ENCODE assay signal across 7 mouse cellular contexts in genomic region chr2:64948418-64949169, GRCm38 (mm10).
A peak's percentile ranks its signal among the peaks of the same experiment; 100 is the strongest.
DNase-seq lines count a peak whose midpoint lies in the region; ATAC-seq and TF ChIP-seq lines count a peak whose summit lies in the region.

No protein-coding gene starts in this region.

- no peak for TF ChIP-seq EP300 in CH12.LX (IDR thresholded peaks at IDR 0.05; ENCODE audit: low read length)

- no peak overlapping the region for H3K4me2 ChIP-seq in CH12.LX (ENCODE audit: insufficient read depth, low read depth, poor library complexity, severe bottlenecking)
- H3K4me2 ChIP-seq in forebrain, embryonic 14.5 days (ENCODE audit: low read length): no peak overlapping the region
- H3K4me2 ChIP-seq in kidney, embryonic 15.5 days: no peak overlapping the region

- H3K9me3 ChIP-seq in CH12.LX (replicated peaks; ENCODE audit: low read length): no peaks in the 10 kb centered on the region
- H3K9me3 ChIP-seq in ES-E14 (ENCODE audit: control insufficient read depth, insufficient read depth, low read depth, low read length): no peaks in the 10 kb centered on the region
- no peaks in the 10 kb centered on the region for H3K9me3 ChIP-seq in forebrain, embryonic 14.5 days (replicated peaks; ENCODE audit: control insufficient read depth, low read length)
- no peaks in the 10 kb centered on the region for H3K9me3 ChIP-seq in kidney, embryonic 15.5 days (replicated peaks)

- in situ Hi-C loops in CH12.LX (cut with MboI; ENCODE audit: low pct_ligation_motif_present, low pct_unique_long_range_greater_than_20kb, low sequenced_read_pairs) (no loop called here), ES-E14 (cut with MboI; ENCODE audit: low sequenced_read_pairs in 2 of 2, unreplicated experiment in 2 of 2) (no loop called here)

- no peaks in the 10 kb centered on the region for H3K79me2 ChIP-seq in CH12.LX (replicated peaks; ENCODE audit: control insufficient read depth, extremely low read depth, insufficient read depth, poor library complexity, severe bottlenecking)

- H3K27ac ChIP-seq in CH12.LX (ENCODE audit: insufficient read depth, low read depth): no peak overlapping the region
- no peak overlapping the region for H3K27ac ChIP-seq in ES-E14 (ENCODE audit: insufficient read depth, low read depth, low read length, poor library complexity, severe bottlenecking)
- H3K27ac ChIP-seq in forebrain, embryonic 14.5 days (ENCODE audit: low read depth, low read length): no peak overlapping the region
- no peak overlapping the region for H3K27ac ChIP-seq in kidney, embryonic 15.5 days

- H3K4me1 ChIP-seq in CH12.LX (ENCODE audit: control insufficient read depth in 1 of 2, insufficient read depth in 2 of 2): peaks cover 0 to 4% of the 10 kb centered on the region in 2 experiments; a peak in 1 of 4 replicates
- no peaks in the 10 kb centered on the region for H3K4me1 ChIP-seq in ES-E14 (ENCODE audit: control insufficient read depth in 2 of 2, insufficient read depth in 2 of 2, low read length in 2 of 2, poor library complexity in 1 of 2)
- H3K4me1 ChIP-seq in forebrain, embryonic 14.5 days (ENCODE audit: control insufficient read depth, insufficient read depth, low read length): no peaks in the 10 kb centered on the region
- no peaks in the 10 kb centered on the region for H3K4me1 ChIP-seq in kidney, embryonic 15.5 days

- peak; percentile 51 for DNase-seq in CH12.LX (ENCODE audit: extremely low read depth)
- peak; percentile 29 for DNase-seq in ES-E14 (ENCODE audit: low read depth, low spot score)
- DNase-seq in forebrain, embryonic 14.5 days (ENCODE audit: low spot score): peak; percentile 77
- DNase-seq in lung, adult 18-20 months: peak; percentile 10 to 24
- DNase-seq in retina, embryonic 14.5 days (ENCODE audit: low spot score): peak; percentile 71
- no peak for DNase-seq in thymus, adult 18-20 months

- peak; percentile 88 for ATAC-seq in forebrain, embryonic 14.5 days
- ATAC-seq in kidney, embryonic 15.5 days (replicated peaks; ENCODE audit: low FRiP score): 0 out of 2 replicates have a peak, but pooled peaks have one; percentile 43

- dilution Hi-C loops in CH12.LX (cut with MboI; ENCODE audit: extremely low pct_ligation_motif_present, extremely low pct_unique_long_range_greater_than_20kb, low sequenced_read_pairs): no loop called here

- H3K9ac ChIP-seq in CH12.LX (ENCODE audit: insufficient read depth, low read depth): no peak overlapping the region
- no peak overlapping the region for H3K9ac ChIP-seq in ES-E14 (ENCODE audit: insufficient read depth, low read depth, low read length, poor library complexity, severe bottlenecking)
- no peak overlapping the region for H3K9ac ChIP-seq in forebrain, embryonic 14.5 days (ENCODE audit: low read length)
- no peak overlapping the region for H3K9ac ChIP-seq in kidney, embryonic 15.5 days

- no peaks in the 10 kb centered on the region for H3K27me3 ChIP-seq in CH12.LX (replicated peaks)
- H3K27me3 ChIP-seq in forebrain, embryonic 14.5 days (replicated peaks; ENCODE audit: control insufficient read depth, insufficient read depth, low read length): no peaks in the 10 kb centered on the region
- no peaks in the 10 kb centered on the region for H3K27me3 ChIP-seq in kidney, embryonic 15.5 days

- TF ChIP-seq RAD21 in CH12.LX (IDR thresholded peaks at IDR 0.05; ENCODE audit: low read depth, low read length): peak; percentile 73

- peak; percentile 25 to 78; a peak in 2 of 4 replicates for TF ChIP-seq CTCF in CH12.LX (conservative IDR thresholded peaks at IDR 0.05 in 1 of 2, IDR thresholded peaks at IDR 0.05 in 1 of 2; ENCODE audit: low read depth in 2 of 2, low read length in 2 of 2)

- H3K4me3 ChIP-seq in CH12.LX (replicated peaks in 1 of 3; ENCODE audit: low read depth in 2 of 3, low read length in 2 of 3, poor library complexity in 1 of 3) (no peak overlapping the region), ES-E14 (ENCODE audit: insufficient read depth in 1 of 2, low read depth in 1 of 2, low read length in 2 of 2, poor library complexity in 1 of 2, severe bottlenecking in 1 of 2) (no peak overlapping the region)
- no peak overlapping the region for H3K4me3 ChIP-seq in forebrain, embryonic 14.5 days (ENCODE audit: low read depth, low read length)
- H3K4me3 ChIP-seq in kidney, embryonic 15.5 days (replicated peaks): no peak overlapping the region

- 53% methylated on average over 12 of the region's 12 CpGs for WGBS in forebrain, embryonic 14.5 days
- WGBS in kidney, embryonic 15.5 days: 84% methylated on average over 12 of the region's 12 CpGs

- H3K36me3 ChIP-seq in CH12.LX (replicated peaks in 1 of 2; ENCODE audit: control insufficient read depth in 1 of 2, insufficient read depth in 1 of 2, low read length in 1 of 2) (no peaks in the 10 kb centered on the region), ES-E14 (ENCODE audit: control insufficient read depth, insufficient read depth, low read length, poor library complexity, severe bottlenecking) (no peaks in the 10 kb centered on the region)
- no peaks in the 10 kb centered on the region for H3K36me3 ChIP-seq in forebrain, embryonic 14.5 days (ENCODE audit: control insufficient read depth, insufficient read depth, low read length)
- no peaks in the 10 kb centered on the region for H3K36me3 ChIP-seq in kidney, embryonic 15.5 days

- no peak for TF ChIP-seq POLR2A in CH12.LX (IDR thresholded peaks at IDR 0.05; ENCODE audit: low read depth, low read length)

TF ChIP-seq in CH12.LX, 34 proteins besides CTCF, POLR2A, EP300 and RAD21:
- TF ChIP-seq UBTF (IDR thresholded peaks at IDR 0.05; ENCODE audit: low read depth, low read length): no peak
- no peak for TF ChIP-seq KAT2A (IDR thresholded peaks at IDR 0.05; ENCODE audit: insufficient replicate concordance, low read length)
- TF ChIP-seq CHD2 (IDR thresholded peaks at IDR 0.05; ENCODE audit: low read length): no peak
- TF ChIP-seq SMC3 (IDR thresholded peaks at IDR 0.05; ENCODE audit: low read depth, low read length): peak; percentile 55
- TF ChIP-seq POLR2AphosphoS2 (IDR thresholded peaks at IDR 0.05; ENCODE audit: low read depth, low read length): no peak
- TF ChIP-seq CHD1 (IDR thresholded peaks at IDR 0.05; ENCODE audit: low read depth, low read length): no peak
- TF ChIP-seq JUN (IDR thresholded peaks at IDR 0.05; ENCODE audit: insufficient read depth, low read depth, low read length): no peak

TF ChIP-seq in ES-E14, 5 proteins besides CTCF, POLR2A, EP300 and RAD21:
- no peak for TF ChIP-seq HCFC1 (IDR thresholded peaks at IDR 0.05; ENCODE audit: borderline replicate concordance, insufficient read depth, low read length)

Comparison
In these comparisons a context has a peak if more than half of its experiments do, and no peak if none do; other contexts are left out.
1. DNase-seq: peak in CH12.LX (single experiment), ES-E14 (single experiment), forebrain, embryonic 14.5 days (single experiment), lung, adult 18-20 months (2 of 2) and retina, embryonic 14.5 days (single experiment); none in thymus, adult 18-20 months (0 of 2).